22 mouse cellular contexts compared by ENCODE assay signal in the genomic region with DNA sequence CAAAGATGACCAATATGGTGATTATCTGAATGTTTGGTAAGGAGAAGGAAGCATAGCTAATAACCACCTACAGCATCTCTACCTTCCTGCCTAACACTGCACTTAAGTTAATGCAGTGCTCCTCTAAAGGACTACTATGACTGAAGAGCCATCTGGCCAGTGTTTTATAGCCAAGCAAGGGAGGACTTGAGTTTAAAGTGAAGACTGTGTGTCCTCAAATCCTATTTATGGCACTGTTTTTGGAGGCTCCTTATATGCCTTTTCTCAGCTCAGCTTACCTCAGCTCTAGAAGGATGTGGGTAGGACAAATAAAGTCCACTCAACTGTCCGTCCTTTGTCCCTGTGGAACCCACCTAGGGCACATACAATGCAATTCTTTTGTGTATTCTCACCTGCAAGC.
"Had no signal": no experiment of that assay in that cellular context is flagged by ENCODE, and none has a peak within 500 bp of the region (broad histone marks: within the 10 kb centered on the region; RNA-seq: fewer than 3 reads in every experiment).

No protein-coding gene starts in this region.

- ATAC-seq: hindbrain, embryonic 16.5 days; hindbrain, postnatal 0 days; inflammation-experienced regulatory T-cells, adult 6 months; intestine, embryonic 15.5 days; intestine, embryonic 16.5 days; intestine, postnatal 0 days had no signal

- DNase-seq: heart, postnatal 10 days; heart, postnatal 14 days; heart, postnatal 36 days; heart, postnatal 4 days; kidney, adult 11 months; kidney, adult 18-20 months; kidney, adult 2 months; kidney, adult 8-10 months; kidney, adult 9 months; kidney, postnatal 10 days; kidney, postnatal 14 days; kidney, postnatal 25 days; kidney, postnatal 36 days; kidney, postnatal 4 days; layer of hippocampus, adult 9-11 months; layer of hippocampus, postnatal 36 days had no signal
